In the genomic region with DNA sequence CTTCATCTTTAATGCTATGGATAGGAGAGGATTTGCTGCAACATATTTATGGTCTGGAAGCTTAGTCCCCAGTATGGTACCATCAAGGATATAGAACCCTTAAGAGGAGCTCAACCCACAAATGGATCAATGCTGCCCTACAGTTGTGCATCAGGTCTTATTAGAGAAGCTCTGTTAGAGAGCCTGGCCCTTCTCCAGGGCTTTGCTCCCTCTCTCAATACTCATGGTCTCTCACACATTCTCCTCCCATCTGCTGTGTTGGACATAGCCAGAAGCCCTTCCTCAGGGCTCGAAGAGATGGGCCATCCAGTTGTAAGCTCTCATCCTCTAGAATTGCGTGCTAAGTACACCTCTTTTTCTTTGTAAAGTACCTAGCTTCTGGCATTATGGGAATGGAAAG, we compare ENCODE assay signal across 13 mouse cellular contexts. TPM values are rescaled to one million over a fixed set of nuclear protein-coding genes. Genes with fewer than 3 reads are reported as not detected.
"Had no signal": no experiment of that assay in that cellular context is flagged by ENCODE, and none has a peak within 500 bp of the region (broad histone marks: within the 10 kb centered on the region; RNA-seq: fewer than 3 reads in every experiment).

No protein-coding gene starts in this region.

- DNase-seq: heart, postnatal 10 days; heart, postnatal 14 days; heart, postnatal 36 days; kidney, adult 11 months; kidney, adult 18-20 months; kidney, adult 8-10 months; kidney, adult 9 months; kidney, postnatal 10 days; kidney, postnatal 25 days; kidney, postnatal 36 days; layer of hippocampus, adult 9-11 months; layer of hippocampus, postnatal 36 days had no signal

RNA-seq across cellular contexts. Expression of gene Adra1b, which starts 29.2 kb away (rescaled TPM):
- total RNA-seq: hematopoietic stem cell, adult 5-6 weeks had no signal
